Comparison of ENCODE assay signal across 24 mouse cellular contexts in genomic region chr6:65375918-65376317, GRCm38 (mm10). TPM values are rescaled to one million over a fixed set of nuclear protein-coding genes. Genes with fewer than 3 reads are reported as not detected.
"Had no signal": no experiment of that assay in that cellular context is flagged by ENCODE, and none has a peak within 500 bp of the region (broad histone marks: within the 10 kb centered on the region; RNA-seq: fewer than 3 reads in every experiment).

No protein-coding gene starts in this region.

- H3K4me3 ChIP-seq: limb, embryonic 12.5 days; limb, embryonic 15.5 days; midbrain, embryonic 12.5 days; neural tube, embryonic 12.5 days; neural tube, embryonic 15.5 days; stomach, embryonic 15.5 days had no signal

- DNase-seq: kidney, adult 11 months; kidney, adult 9 months; kidney, postnatal 25 days; left cerebral cortex, postnatal 4 days; liver, postnatal 0 days; lung, embryonic 14.5 days; retina, postnatal 1 day; right cerebral cortex, postnatal 25 days; spleen, adult 18-20 months; thymus, adult 18-20 months; thymus, postnatal 14 days; thymus, postnatal 4 days had no signal

- H3K27me3 ChIP-seq: stomach, embryonic 15.5 days had no signal

- H3K36me3 ChIP-seq: limb, embryonic 12.5 days; limb, embryonic 15.5 days; midbrain, embryonic 12.5 days; neural tube, embryonic 12.5 days; neural tube, embryonic 15.5 days; stomach, embryonic 15.5 days had no signal

- H3K27ac ChIP-seq: limb, embryonic 12.5 days; limb, embryonic 15.5 days; liver, embryonic 14.5 days; macrophage; midbrain, embryonic 12.5 days; neural tube, embryonic 12.5 days; neural tube, embryonic 15.5 days; stomach, embryonic 15.5 days had no signal

- H3K4me1 ChIP-seq: midbrain, embryonic 12.5 days; neural tube, embryonic 12.5 days; stomach, embryonic 15.5 days had no signal

RNA-seq across cellular contexts. Expression of gene C130060K24Rik, which starts 5.0 kb away (rescaled TPM):
- total RNA-seq: megakaryocyte, adult 5-6 weeks had no signal
- polyA plus RNA-seq: large intestine, adult 2 months; liver, embryonic 14.5 days; liver, postnatal 0 days; lung, postnatal 0 days; macrophage; testis, adult 2 months had no signal
